Mouse (Mus musculus): ENCODE data around the gene Ipo7.

Ipo7 gene

DNA sequence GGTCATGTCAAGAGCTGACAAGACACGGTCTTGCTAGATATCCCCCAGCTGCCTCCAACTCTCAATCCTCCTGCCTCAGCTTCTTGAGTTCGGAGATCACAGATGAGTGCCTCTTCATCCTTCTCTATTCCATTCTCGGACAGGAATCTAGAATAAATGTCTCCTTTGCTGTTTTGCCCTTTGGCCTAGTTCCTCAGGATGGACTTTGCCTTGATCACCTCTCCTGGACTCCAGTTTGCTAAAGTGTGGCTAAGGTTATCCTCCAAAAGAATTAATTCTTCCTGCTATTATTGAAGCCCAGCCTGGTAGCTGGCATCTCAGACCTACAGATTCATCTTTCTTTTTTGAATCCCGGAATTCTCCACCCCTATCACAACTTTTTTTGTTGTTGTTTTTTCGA lies 87.0 kb downstream of the Ipo7 start:
- DNase-seq (ENCODE audit: low spot score), result no peak
